Mouse (Mus musculus): ENCODE data around the gene Sdr9c7. TPM values are rescaled to one million over a fixed set of nuclear protein-coding genes. Genes with fewer than 3 reads are reported as not detected.
"Not testable (repeated sequence)": the region's sequence is repeated elsewhere in the genome, so short reads cannot be mapped to it uniquely, and the experiment has no call there.

The Sdr9c7 gene
- polyA plus RNA-seq, 1 experiment = 1.3 TPM

- Histone ChIP-seq H3K36me3 (ENCODE audit: control insufficient read depth, insufficient read depth, low read length) (no peaks in the 10 kb centered on the region), H3K4me3 (ENCODE audit: control insufficient read depth, insufficient read depth, low read length) (no peak overlapping the region), H3K4me1 (replicated peaks; ENCODE audit: control insufficient read depth, insufficient read depth, low read length) (no peaks in the 10 kb centered on the region), H3K27ac (ENCODE audit: control insufficient read depth, insufficient read depth, low read length) (no peak overlapping the region), H3K27me3 (ENCODE audit: control insufficient read depth, insufficient read depth, low read length) (no peaks in the 10 kb centered on the region)
- DNase-seq = no peak
- no peak for TF ChIP-seq POLR2A (IDR thresholded peaks at IDR 0.05; ENCODE audit: control insufficient read depth, extremely low read depth, insufficient read depth, low read length, poor library complexity)
- no peak for TF ChIP-seq CTCF (IDR thresholded peaks at IDR 0.05; ENCODE audit: borderline replicate concordance, control insufficient read depth, extremely low read depth, insufficient read depth, low read length, poor library complexity)
- 68% methylated on average over 7 of the region's 7 CpGs for WGBS
Observed at GRCm38 (mm10) chr10:127904718-127905446, 6.6 kb downstream of the Sdr9c7 start.

- no peak overlapping the region for H3K27ac ChIP-seq (ENCODE audit: control insufficient read depth, insufficient read depth, low read length)
- 96% methylated on average over 2 of the region's 2 CpGs for WGBS
- DNase-seq = no peak
- TF ChIP-seq POLR2A (IDR thresholded peaks at IDR 0.05; ENCODE audit: control insufficient read depth, extremely low read depth, insufficient read depth, low read length, poor library complexity) (no peak), CTCF (IDR thresholded peaks at IDR 0.05; ENCODE audit: borderline replicate concordance, control insufficient read depth, extremely low read depth, insufficient read depth, low read length, poor library complexity) (no peak)
- H3K4me3 ChIP-seq (ENCODE audit: control insufficient read depth, insufficient read depth, low read length) = no peak overlapping the region
- no peaks in the 10 kb centered on the region for H3K4me1 ChIP-seq (replicated peaks; ENCODE audit: control insufficient read depth, insufficient read depth, low read length)
- no peaks in the 10 kb centered on the region for H3K36me3 ChIP-seq (ENCODE audit: control insufficient read depth, insufficient read depth, low read length)
- H3K27me3 ChIP-seq (ENCODE audit: control insufficient read depth, insufficient read depth, low read length) = no peaks in the 10 kb centered on the region
Observed at GRCm38 (mm10) chr10:127906138-127906537, 7.8 kb downstream of the Sdr9c7 start.

GRCm38 (mm10) chr10:127907386-127907951, 9.2 kb downstream of the Sdr9c7 start:
- Histone ChIP-seq H3K36me3 (ENCODE audit: control insufficient read depth, insufficient read depth, low read length) (no peaks in the 10 kb centered on the region), H3K4me1 (replicated peaks; ENCODE audit: control insufficient read depth, insufficient read depth, low read length) (no peaks in the 10 kb centered on the region), H3K4me3 (ENCODE audit: control insufficient read depth, insufficient read depth, low read length) (no peak overlapping the region), H3K27ac (ENCODE audit: control insufficient read depth, insufficient read depth, low read length) (no peak overlapping the region), H3K27me3 (ENCODE audit: control insufficient read depth, insufficient read depth, low read length) (no peaks in the 10 kb centered on the region)
- no peak for DNase-seq
- no peak for TF ChIP-seq POLR2A (IDR thresholded peaks at IDR 0.05; ENCODE audit: control insufficient read depth, extremely low read depth, insufficient read depth, low read length, poor library complexity)
- no peak for TF ChIP-seq CTCF (IDR thresholded peaks at IDR 0.05; ENCODE audit: borderline replicate concordance, control insufficient read depth, extremely low read depth, insufficient read depth, low read length, poor library complexity)

GRCm38 (mm10) chr10:127915578-127915977, 17.3 kb downstream of the Sdr9c7 start:
- Histone ChIP-seq H3K27me3 (ENCODE audit: control insufficient read depth, insufficient read depth, low read length) (no peaks in the 10 kb centered on the region), H3K27ac (ENCODE audit: control insufficient read depth, insufficient read depth, low read length) (no peak overlapping the region), H3K4me1 (replicated peaks; ENCODE audit: control insufficient read depth, insufficient read depth, low read length) (no peaks in the 10 kb centered on the region), H3K36me3 (ENCODE audit: control insufficient read depth, insufficient read depth, low read length) (no peaks in the 10 kb centered on the region), H3K4me3 (ENCODE audit: control insufficient read depth, insufficient read depth, low read length) (no peak overlapping the region)
- DNase-seq = no peak
- no peak for TF ChIP-seq POLR2A (IDR thresholded peaks at IDR 0.05; ENCODE audit: control insufficient read depth, extremely low read depth, insufficient read depth, low read length, poor library complexity)
- no peak for TF ChIP-seq CTCF (IDR thresholded peaks at IDR 0.05; ENCODE audit: borderline replicate concordance, control insufficient read depth, extremely low read depth, insufficient read depth, low read length, poor library complexity)
- 93% methylated on average over 1 of the region's 1 CpGs for WGBS

- not testable (repeated sequence) for H3K4me1 ChIP-seq (replicated peaks; ENCODE audit: control insufficient read depth, insufficient read depth, low read length); H3K27ac ChIP-seq (ENCODE audit: control insufficient read depth, insufficient read depth, low read length); H3K36me3 ChIP-seq (ENCODE audit: control insufficient read depth, insufficient read depth, low read length); DNase-seq; H3K4me3 ChIP-seq (ENCODE audit: control insufficient read depth, insufficient read depth, low read length); H3K27me3 ChIP-seq (ENCODE audit: control insufficient read depth, insufficient read depth, low read length)
- 94% methylated on average over 3 of the region's 3 CpGs for WGBS
Observed at GRCm38 (mm10) chr10:127917183-127917582, 18.9 kb downstream of the Sdr9c7 start.

- Histone ChIP-seq H3K4me1 (replicated peaks; ENCODE audit: control insufficient read depth, insufficient read depth, low read length) (no peaks in the 10 kb centered on the region), H3K4me3 (ENCODE audit: control insufficient read depth, insufficient read depth, low read length) (no peak overlapping the region), H3K36me3 (ENCODE audit: control insufficient read depth, insufficient read depth, low read length) (no peaks in the 10 kb centered on the region), H3K27ac (ENCODE audit: control insufficient read depth, insufficient read depth, low read length) (no peak overlapping the region), H3K27me3 (ENCODE audit: control insufficient read depth, insufficient read depth, low read length) (no peaks in the 10 kb centered on the region)
- TF ChIP-seq CTCF (IDR thresholded peaks at IDR 0.05; ENCODE audit: borderline replicate concordance, control insufficient read depth, extremely low read depth, insufficient read depth, low read length, poor library complexity) = no peak
- WGBS = 98% methylated on average over 5 of the region's 5 CpGs
- no peak for DNase-seq
Observed at GRCm38 (mm10) chr10:127917651-127918050, 19.3 kb downstream of the Sdr9c7 start.

GRCm38 (mm10) chr10:127922241-127922640, 23.9 kb downstream of the Sdr9c7 start:
- TF ChIP-seq CTCF (IDR thresholded peaks at IDR 0.05; ENCODE audit: borderline replicate concordance, control insufficient read depth, extremely low read depth, insufficient read depth, low read length, poor library complexity) (no peak), POLR2A (IDR thresholded peaks at IDR 0.05; ENCODE audit: control insufficient read depth, extremely low read depth, insufficient read depth, low read length, poor library complexity) (no peak)
- 91% methylated on average over 1 of the region's 1 CpGs for WGBS
- H3K4me3 ChIP-seq (ENCODE audit: control insufficient read depth, insufficient read depth, low read length) = no peak overlapping the region
- H3K4me1 ChIP-seq (replicated peaks; ENCODE audit: control insufficient read depth, insufficient read depth, low read length) = no peaks in the 10 kb centered on the region
- no peak for DNase-seq
- H3K36me3 ChIP-seq (ENCODE audit: control insufficient read depth, insufficient read depth, low read length) = no peaks in the 10 kb centered on the region
- no peak overlapping the region for H3K27ac ChIP-seq (ENCODE audit: control insufficient read depth, insufficient read depth, low read length)
- H3K27me3 ChIP-seq (ENCODE audit: control insufficient read depth, insufficient read depth, low read length) = no peaks in the 10 kb centered on the region

Measured in thymus, adult 2 months (tissue).